Mouse (Mus musculus) neural tube, embryonic 11.5 days (tissue): Measurements from ENCODE around the gene Dock3. TPM values are rescaled to one million over a fixed set of nuclear protein-coding genes. Genes with fewer than 3 reads are reported as not detected.

Source experiments
- ATAC-seq: fragments of 200-750 bp; cut with Nextera tagmentation; 2 replicates; pipeline ENCODE4 v1.8.0; 2017; ENCODE audit warnings: moderate number of reproducible peaks, mild to moderate bottlenecking, moderate TSS enrichment, moderate library complexity; ENCODE audit not compliant: insufficient read depth, low FRiP score, low TSS enrichment
- DNase-seq: peaks from one replicate; pipeline ENCODE4 v3.0.0-alpha.2; 2015; ENCODE audit warnings: low spot score
- H3K27ac ChIP-seq: fragments of 300-500 bp; sonication (generic); 2 replicates; pipeline ENCODE4 v1.5.1; 2014; ENCODE audit warnings: low read depth, mild to moderate bottlenecking, low read length
- H3K27me3 ChIP-seq: fragments of 300-500 bp; sonication (generic); 2 replicates; pipeline ENCODE4 v1.6.1; 2014; ENCODE audit warnings: mild to moderate bottlenecking, low read length, mixed read lengths; ENCODE audit not compliant: control insufficient read depth, insufficient read depth
- H3K36me3 ChIP-seq: fragments of 300-500 bp; sonication (generic); 2 replicates; pipeline ENCODE4 v1.6.1; 2014; ENCODE audit warnings: mild to moderate bottlenecking, low read length, moderate library complexity, mixed read lengths; ENCODE audit not compliant: control insufficient read depth, insufficient read depth
- H3K4me1 ChIP-seq: fragments of 300-500 bp; sonication (generic); 2 replicates; pipeline ENCODE4 v1.6.1; 2014; ENCODE audit warnings: low read length, mixed read lengths; ENCODE audit not compliant: control insufficient read depth, insufficient read depth
- H3K4me2 ChIP-seq: fragments of 300-500 bp; sonication (generic); 2 replicates; pipeline ENCODE4 v1.6.1; 2014; ENCODE audit warnings: low read depth, mild to moderate bottlenecking, moderate library complexity
- H3K4me3 ChIP-seq: fragments of 300-500 bp; sonication (generic); 2 replicates; pipeline ENCODE4 v1.5.1; 2014; ENCODE audit warnings: low read depth, low read length
- H3K9ac ChIP-seq: fragments of 300-500 bp; sonication (generic); 2 replicates; pipeline ENCODE4 v1.6.1; 2014; ENCODE audit warnings: mild to moderate bottlenecking, low read length
- H3K9me3 ChIP-seq: fragments of 300-500 bp; sonication (generic); 2 replicates; pipeline ENCODE4 v1.6.1; 2016; ENCODE audit warnings: low read length; ENCODE audit not compliant: control insufficient read depth
- WGBS: fragments of 180-500 bp; shearing (Covaris S2); extraction: QIAGEN DNeasy Blood & Tissue Kit; methylation state at CpG from one replicate; pipeline ENCODE4 v1.1.7; 2014; 5-methylcytosine and 5-hydroxymethylcytosine counted together
- polyA plus RNA-seq: library from polyadenylated mRNA; unstranded; fragments of >200 nt; fragmentation: Nextera tagmentation; extraction: Ambion mirVana; gene quantifications from 2 replicates; pipeline ENCODE4 v1.2.1, GENCODE M21; 2014

The Dock3 gene
- polyA plus RNA-seq, result 5.5 and 5.8 TPM in 2 replicates

GRCm38 (mm10) chr9:107231539-107232139 lies at the start of gene Dock3:
TSS of gene Dock3 (minus strand) at chr9:107231909.
- Histone ChIP-seq H3K36me3 (no peaks in the 10 kb centered on the region), H3K4me2 (peak within 1 kb of the TSS; percentile 95), H3K9me3 (no peaks in the 10 kb centered on the region), H3K4me1 (no peaks in the 10 kb centered on the region), H3K27me3 (peaks cover 46% of the 10 kb centered on the region), H3K27ac (peak within 1 kb of the TSS; percentile 69), H3K4me3 (peak within 1 kb of the TSS; percentile 72), H3K9ac (peak within 1 kb of the TSS; percentile 64)
- ATAC-seq (peak; percentile 88), DNase-seq (peak; percentile 89)
- WGBS, result under 1% methylated on average over 56 of the region's 87 CpGs

GRCm38 (mm10) chr9:107280322-107281027 lies 48.8 kb upstream of the Dock3 start:
- Histone ChIP-seq H3K4me1 (peaks cover 7% of the 10 kb centered on the region), H3K36me3 (no peaks in the 10 kb centered on the region), H3K9ac (no peak overlapping the region; the same call in 1 of the 2 replicates), H3K4me2 (0 out of 2 replicates have a peak overlapping the region, but pooled peaks have one; percentile 19), H3K27me3 (no peaks in the 10 kb centered on the region), H3K4me3 (no peak overlapping the region), H3K9me3 (no peaks in the 10 kb centered on the region), H3K27ac (no peak overlapping the region)
- no peak for ATAC-seq
- no peak for DNase-seq
- WGBS, result 54% methylated on average over 13 of the region's 13 CpGs

GRCm38 (mm10) chr9:107279378-107280321 lies 47.9 kb upstream of the Dock3 start:
- DNase-seq (peak; percentile 31), ATAC-seq (no peak)
- H3K9me3 ChIP-seq, result no peaks in the 10 kb centered on the region
- peak overlapping the region; percentile 44 for H3K9ac ChIP-seq
- H3K27me3 ChIP-seq, result no peaks in the 10 kb centered on the region
- WGBS, result 25% methylated on average over 16 of the region's 16 CpGs
- H3K4me3 ChIP-seq, result no peak overlapping the region
- H3K27ac ChIP-seq, result no peak overlapping the region
- peaks cover 7% of the 10 kb centered on the region for H3K4me1 ChIP-seq
- peak overlapping the region; percentile 19; the same call in 1 of the 2 replicates for H3K4me2 ChIP-seq
- no peaks in the 10 kb centered on the region for H3K36me3 ChIP-seq

- Histone ChIP-seq H3K4me3 (no peak overlapping the region), H3K4me1 (peaks cover 7% of the 10 kb centered on the region), H3K36me3 (no peaks in the 10 kb centered on the region), H3K9me3 (no peaks in the 10 kb centered on the region), H3K4me2 (no peak overlapping the region), H3K9ac (no peak overlapping the region), H3K27ac (no peak overlapping the region), H3K27me3 (no peaks in the 10 kb centered on the region)
- ATAC-seq, result no peak
- DNase-seq, result no peak
- 58% methylated on average over 8 of the region's 8 CpGs for WGBS
These were observed 47.0 kb upstream of the Dock3 start for GRCm38 (mm10) chr9:107278527-107279377.

GRCm38 (mm10) chr9:107278126-107278525 lies 46.4 kb upstream of the Dock3 start:
- Histone ChIP-seq H3K4me3 (no peak overlapping the region), H3K9me3 (no peaks in the 10 kb centered on the region), H3K4me2 (no peak overlapping the region), H3K4me1 (peaks cover 7% of the 10 kb centered on the region), H3K9ac (no peak overlapping the region), H3K27ac (no peak overlapping the region), H3K27me3 (no peaks in the 10 kb centered on the region), H3K36me3 (no peaks in the 10 kb centered on the region)
- ATAC-seq, result no peak
- no peak for DNase-seq
- 39% methylated on average over 4 of the region's 4 CpGs for WGBS

GRCm38 (mm10) chr9:107277603-107278002 lies 45.9 kb upstream of the Dock3 start:
- Histone ChIP-seq H3K4me1 (peaks cover 7% of the 10 kb centered on the region), H3K27me3 (no peaks in the 10 kb centered on the region)
- ATAC-seq, result no peak

GRCm38 (mm10) chr9:107275710-107276109 lies 44.0 kb upstream of the Dock3 start:
- Histone ChIP-seq H3K4me3 (no peak overlapping the region), H3K9me3 (no peaks in the 10 kb centered on the region), H3K9ac (no peak overlapping the region), H3K36me3 (no peaks in the 10 kb centered on the region), H3K4me2 (no peak overlapping the region), H3K4me1 (peaks cover 7% of the 10 kb centered on the region), H3K27me3 (no peaks in the 10 kb centered on the region), H3K27ac (no peak overlapping the region)
- ATAC-seq (no peak), DNase-seq (no peak)
- WGBS, result 92% methylated on average over 5 of the region's 5 CpGs

More at GRCm38 (mm10) chr9:107277603-107278002, 45.9 kb upstream of the Dock3 start:
- Histone ChIP-seq H3K4me2 (no peak overlapping the region), H3K9ac (no peak overlapping the region), H3K4me3 (no peak overlapping the region), H3K36me3 (no peaks in the 10 kb centered on the region), H3K9me3 (no peaks in the 10 kb centered on the region), H3K27ac (no peak overlapping the region)
- no peak for DNase-seq
- 85% methylated on average over 7 of the region's 7 CpGs for WGBS

- no peak overlapping the region for H3K4me2 ChIP-seq
- DNase-seq, result no peak
- H3K27ac ChIP-seq, result no peak overlapping the region
- no peaks in the 10 kb centered on the region for H3K9me3 ChIP-seq
- H3K27me3 ChIP-seq, result no peaks in the 10 kb centered on the region
- H3K36me3 ChIP-seq, result no peaks in the 10 kb centered on the region
- H3K4me1 ChIP-seq, result peaks cover 2% of the 10 kb centered on the region; the same call in 1 of the 2 replicates
- no peak for ATAC-seq
- H3K9ac ChIP-seq, result no peak overlapping the region
- 84% methylated on average over 6 of the region's 6 CpGs for WGBS
- no peak overlapping the region for H3K4me3 ChIP-seq
These were observed 43.0 kb upstream of the Dock3 start for GRCm38 (mm10) chr9:107274751-107275150.
